Mouse (Mus musculus): ENCODE results near the gene Sdhaf4. TPM values are rescaled to one million over a fixed set of nuclear protein-coding genes. Genes with fewer than 3 reads are reported as not detected.
A peak's percentile ranks its signal among the peaks of the same experiment; 100 is the strongest.

Gene Sdhaf4
- 48.9 and 56.5 TPM in 2 replicates for polyA plus RNA-seq (2012; rRNA removed)

- no peak for TF ChIP-seq CTCF (IDR thresholded peaks at IDR 0.05; ENCODE audit: borderline replicate concordance, extremely low read depth, insufficient read depth, insufficient read length)
- no peak for TF ChIP-seq POLR2A (IDR thresholded peaks at IDR 0.05; ENCODE audit: borderline replicate concordance, extremely low read depth, insufficient read depth, insufficient read length, poor library complexity, severe bottlenecking)
These were observed at the start of gene Sdhaf4 for GRCm38 (mm10) chr1:24005070-24005804. Gene Sdhaf4, minus strand, starts transcription at chr1:24005656.

GRCm38 (mm10) chr1:24046730-24047510 is 41.5 kb upstream of the Sdhaf4 start:
- TF ChIP-seq POLR2A (IDR thresholded peaks at IDR 0.05; ENCODE audit: borderline replicate concordance, extremely low read depth, insufficient read depth, insufficient read length, poor library complexity, severe bottlenecking) (no peak), CTCF (IDR thresholded peaks at IDR 0.05; ENCODE audit: borderline replicate concordance, extremely low read depth, insufficient read depth, insufficient read length) (no peak)
- no peak for DNase-seq (ENCODE audit: low read depth)

More at GRCm38 (mm10) chr1:24005070-24005804, at the start of gene Sdhaf4:
- DNase-seq (ENCODE audit: low read depth): peak; percentile 96

GRCm38 (mm10) chr1:24045627-24046026 is 40.2 kb upstream of the Sdhaf4 start:
- no peak for TF ChIP-seq POLR2A (IDR thresholded peaks at IDR 0.05; ENCODE audit: borderline replicate concordance, extremely low read depth, insufficient read depth, insufficient read length, poor library complexity, severe bottlenecking)
- no peak for TF ChIP-seq CTCF (IDR thresholded peaks at IDR 0.05; ENCODE audit: borderline replicate concordance, extremely low read depth, insufficient read depth, insufficient read length)
- peak; percentile 2 for DNase-seq (ENCODE audit: low read depth)

GRCm38 (mm10) chr1:24043007-24043406 is 37.6 kb upstream of the Sdhaf4 start:
- peak; percentile 45 for DNase-seq (ENCODE audit: low read depth)
- TF ChIP-seq POLR2A (IDR thresholded peaks at IDR 0.05; ENCODE audit: borderline replicate concordance, extremely low read depth, insufficient read depth, insufficient read length, poor library complexity, severe bottlenecking) (no peak), CTCF (IDR thresholded peaks at IDR 0.05; ENCODE audit: borderline replicate concordance, extremely low read depth, insufficient read depth, insufficient read length) (no peak)

GRCm38 (mm10) chr1:24033759-24034423 is 28.4 kb upstream of the Sdhaf4 start:
- DNase-seq (ENCODE audit: low read depth): peak; percentile 58
- no peak for TF ChIP-seq POLR2A (IDR thresholded peaks at IDR 0.05; ENCODE audit: borderline replicate concordance, extremely low read depth, insufficient read depth, insufficient read length, poor library complexity, severe bottlenecking)
- no peak for TF ChIP-seq CTCF (IDR thresholded peaks at IDR 0.05; ENCODE audit: borderline replicate concordance, extremely low read depth, insufficient read depth, insufficient read length)

GRCm38 (mm10) chr1:24010821-24011220 is 5.4 kb upstream of the Sdhaf4 start:
- TF ChIP-seq POLR2A (IDR thresholded peaks at IDR 0.05; ENCODE audit: borderline replicate concordance, extremely low read depth, insufficient read depth, insufficient read length, poor library complexity, severe bottlenecking) (no peak), CTCF (IDR thresholded peaks at IDR 0.05; ENCODE audit: borderline replicate concordance, extremely low read depth, insufficient read depth, insufficient read length) (no peak)
- DNase-seq (ENCODE audit: low read depth): no peak

GRCm38 (mm10) chr1:24010016-24010415 is 4.6 kb upstream of the Sdhaf4 start:
- TF ChIP-seq CTCF (IDR thresholded peaks at IDR 0.05; ENCODE audit: borderline replicate concordance, extremely low read depth, insufficient read depth, insufficient read length) (no peak), POLR2A (IDR thresholded peaks at IDR 0.05; ENCODE audit: borderline replicate concordance, extremely low read depth, insufficient read depth, insufficient read length, poor library complexity, severe bottlenecking) (no peak)

GRCm38 (mm10) chr1:24007621-24008020 is 2.2 kb upstream of the Sdhaf4 start:
- TF ChIP-seq CTCF (IDR thresholded peaks at IDR 0.05; ENCODE audit: borderline replicate concordance, extremely low read depth, insufficient read depth, insufficient read length) (no peak), POLR2A (IDR thresholded peaks at IDR 0.05; ENCODE audit: borderline replicate concordance, extremely low read depth, insufficient read depth, insufficient read length, poor library complexity, severe bottlenecking) (no peak)
- no peak for DNase-seq (ENCODE audit: low read depth)

More at GRCm38 (mm10) chr1:24010016-24010415, 4.6 kb upstream of the Sdhaf4 start:
- no peak for DNase-seq (ENCODE audit: low read depth)

- DNase-seq (ENCODE audit: low read depth): no peak
- TF ChIP-seq POLR2A (IDR thresholded peaks at IDR 0.05; ENCODE audit: borderline replicate concordance, extremely low read depth, insufficient read depth, insufficient read length, poor library complexity, severe bottlenecking) (no peak), CTCF (IDR thresholded peaks at IDR 0.05; ENCODE audit: borderline replicate concordance, extremely low read depth, insufficient read depth, insufficient read length) (no peak)
These were observed 6.1 kb downstream of the Sdhaf4 start for GRCm38 (mm10) chr1:23999318-23999717.

GRCm38 (mm10) chr1:23998866-23999265 is 6.6 kb downstream of the Sdhaf4 start:
- no peak for DNase-seq (ENCODE audit: low read depth)
- no peak for TF ChIP-seq POLR2A (IDR thresholded peaks at IDR 0.05; ENCODE audit: borderline replicate concordance, extremely low read depth, insufficient read depth, insufficient read length, poor library complexity, severe bottlenecking)
- TF ChIP-seq CTCF (IDR thresholded peaks at IDR 0.05; ENCODE audit: borderline replicate concordance, extremely low read depth, insufficient read depth, insufficient read length): no peak

Measured in brain, embryonic 14.5 days (tissue).